Mouse (Mus musculus) c-Kit-positive CD71-positive TER-119-negative erythroid progenitor cells, embryonic 14.5 days (primary cell): ENCODE data around the gene Ctss.
A peak's percentile ranks its signal among the peaks of the same experiment; 100 is the strongest.

Source experiments
- DNase-seq: peaks from one replicate; pipeline ENCODE4 v3.0.0-alpha.2; 2013; ENCODE audit warnings: low read depth

Gene Ctss

DNA sequence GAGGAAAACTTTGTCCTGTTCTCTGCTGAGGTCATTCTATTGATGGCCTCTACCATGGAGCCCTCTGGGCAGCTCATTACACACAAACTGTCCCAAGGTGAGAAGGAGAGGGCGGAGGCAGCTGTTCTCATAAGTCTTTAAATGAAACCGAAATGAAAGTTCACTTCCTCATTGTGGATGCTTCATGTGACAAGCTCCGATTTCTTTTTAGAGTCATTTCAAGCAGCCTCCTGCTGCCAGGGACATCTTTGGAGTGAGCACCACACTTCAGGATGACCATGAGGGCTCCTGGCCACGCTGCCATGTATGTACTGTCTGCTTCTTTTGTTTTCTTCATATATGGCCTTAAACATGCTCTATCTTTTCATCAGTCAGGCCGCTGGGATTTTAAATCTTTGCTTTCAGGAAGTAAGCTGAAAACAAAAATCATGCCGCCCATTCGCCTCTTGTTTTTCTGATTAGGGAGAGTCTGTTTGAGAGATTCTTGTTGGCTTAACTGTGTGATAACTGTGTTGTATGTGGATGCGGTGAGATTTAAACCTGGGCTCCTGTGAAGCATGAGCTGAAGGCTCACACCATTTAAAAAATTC is at the start of gene Ctss:
TSS of gene Ctss (plus strand) at position 165 of the 590 bp plus-strand sequence.
- DNase-seq, result no peak

DNA sequence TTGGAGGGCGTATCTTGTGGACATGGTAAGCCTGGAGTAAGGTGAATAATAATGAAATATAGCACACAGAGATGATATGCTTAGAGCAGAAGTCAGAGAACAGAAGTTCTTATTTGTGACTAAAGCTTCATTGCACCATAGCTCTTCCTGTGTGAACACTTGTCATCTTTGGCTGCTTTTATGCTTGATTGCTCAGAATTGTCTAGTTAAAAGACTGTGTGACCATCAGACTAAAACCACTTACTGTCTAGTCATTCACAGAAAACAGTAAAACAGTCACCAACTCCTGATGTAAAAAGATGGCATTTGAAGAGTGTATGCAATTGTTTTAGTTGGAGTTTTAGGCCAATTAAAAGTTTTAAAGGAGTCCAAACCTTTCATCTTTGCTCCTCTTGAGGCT is 47.6 kb upstream of the Ctss start:
- DNase-seq, result no peak

DNA sequence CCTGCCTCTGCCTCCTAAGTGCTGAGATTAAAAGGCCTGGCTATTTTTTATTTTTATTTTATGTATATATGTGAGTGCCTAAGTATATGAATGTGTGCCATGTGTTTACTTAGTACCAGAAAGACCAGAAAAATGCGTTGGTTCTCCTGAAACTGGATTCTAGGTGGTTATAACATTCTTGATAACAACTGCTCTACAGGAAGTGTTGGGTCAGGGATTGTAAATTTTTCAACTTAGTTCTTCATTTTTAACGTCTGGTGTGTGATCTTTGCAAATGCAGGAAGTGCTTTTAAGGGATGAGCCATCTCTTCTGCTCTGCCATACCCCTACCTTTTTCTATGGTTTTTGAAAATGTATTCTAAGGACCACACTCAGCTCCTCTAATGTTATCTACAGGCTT is 40.2 kb upstream of the Ctss start:
- DNase-seq, result no peak

DNA sequence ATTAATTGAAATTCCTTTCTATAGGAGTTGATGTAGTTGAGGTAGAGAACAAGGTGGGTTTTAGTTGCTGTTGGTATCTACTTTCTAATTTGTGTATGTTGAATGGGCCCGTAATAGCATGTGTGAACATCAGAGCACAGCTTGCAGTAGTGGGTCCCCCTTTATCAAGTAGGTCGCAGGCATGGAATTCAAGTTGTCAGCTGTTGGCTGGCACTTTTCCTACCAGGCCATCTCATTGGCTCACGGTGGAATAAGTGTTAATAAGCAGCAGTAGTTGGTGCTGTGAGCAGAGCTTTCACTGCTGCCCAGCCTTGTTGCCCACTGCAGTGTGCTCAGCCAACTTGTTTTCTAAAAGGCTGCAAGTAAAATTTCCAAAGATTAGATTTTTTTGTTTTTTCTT is 37.9 kb upstream of the Ctss start:
- no peak for DNase-seq

DNA sequence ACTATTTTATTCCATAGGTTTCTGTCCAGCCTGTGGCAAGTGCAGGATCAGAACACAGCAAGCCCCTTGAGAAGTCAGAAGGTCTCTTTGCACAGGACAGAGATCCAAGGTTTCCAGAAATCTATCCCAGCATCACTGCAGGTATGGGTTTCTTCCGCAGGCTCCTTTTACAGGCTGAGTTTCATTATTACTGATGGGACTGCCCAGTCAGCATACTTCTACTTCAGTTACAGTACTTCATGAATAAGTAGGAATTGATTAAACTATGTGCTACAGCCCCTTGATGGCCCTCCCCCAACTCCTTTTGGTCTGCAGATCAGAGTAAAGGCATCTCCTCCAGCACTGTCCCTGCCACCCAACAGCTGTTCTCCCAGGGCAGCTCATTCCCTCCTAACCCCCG is 36.3 kb upstream of the Ctss start:
- no peak for DNase-seq

DNA sequence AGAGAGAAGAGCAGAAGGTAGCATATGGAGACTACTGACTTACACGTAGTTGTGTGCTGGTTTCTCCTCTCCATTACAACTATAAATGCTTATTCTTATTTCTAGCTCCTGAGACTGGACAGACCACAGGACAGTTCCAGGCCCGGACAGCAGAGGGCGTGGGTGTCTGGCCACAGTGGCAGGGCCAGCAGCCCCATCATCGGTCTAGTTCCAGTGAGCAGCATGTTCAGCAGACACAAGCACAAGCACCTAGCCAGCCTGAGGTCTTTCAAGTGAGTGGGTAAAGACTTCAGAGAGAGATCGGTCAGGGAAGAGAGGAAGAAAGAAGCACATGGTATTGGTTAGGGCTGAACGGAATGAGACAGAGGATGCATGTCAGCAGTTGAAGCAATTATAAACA is 32.2 kb upstream of the Ctss start:
- DNase-seq, result no peak

DNA sequence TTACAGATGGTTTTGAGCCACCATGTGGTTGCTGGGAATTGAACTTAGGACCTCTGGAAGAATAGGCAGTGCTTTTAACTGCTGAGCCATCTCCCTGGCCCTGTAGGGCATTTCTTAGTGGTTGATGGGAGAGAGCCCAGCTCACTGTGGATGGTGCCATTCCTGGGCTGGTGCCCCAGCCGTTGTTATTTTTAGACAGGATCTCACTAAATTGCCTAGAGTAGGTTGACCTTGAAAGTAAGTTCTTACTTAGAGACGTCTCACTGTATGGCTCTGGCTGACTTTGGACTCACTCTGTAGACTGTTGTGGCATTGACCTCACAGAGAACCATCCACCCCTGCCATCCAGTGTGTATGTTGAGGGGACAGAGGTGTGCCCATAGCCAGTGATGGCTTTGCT is 28.4 kb upstream of the Ctss start:
- DNase-seq, result no peak

DNA sequence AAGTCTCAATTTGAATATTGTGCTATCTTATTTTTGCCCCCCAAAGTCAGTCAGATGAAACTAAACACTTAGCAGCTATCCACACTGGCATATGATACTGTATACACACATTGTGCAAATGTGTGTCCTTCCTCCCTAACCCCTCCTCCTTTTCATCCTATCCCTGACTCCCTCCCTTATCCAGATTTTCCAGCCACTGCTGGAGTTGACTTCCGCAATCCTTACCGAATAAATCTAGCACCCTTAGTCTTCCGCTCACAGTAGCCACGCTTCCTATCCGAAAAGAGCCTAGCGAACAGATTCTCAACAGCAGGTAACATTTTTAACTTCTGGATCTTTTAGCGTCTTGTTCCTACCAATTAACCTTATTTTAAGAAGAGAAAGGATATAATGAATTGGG is 27.6 kb upstream of the Ctss start, which contains the start of gene Ctsk:
TSS of gene Ctsk (plus strand) at position 233 of the 400 bp plus-strand sequence.
- DNase-seq, result no peak

DNA sequence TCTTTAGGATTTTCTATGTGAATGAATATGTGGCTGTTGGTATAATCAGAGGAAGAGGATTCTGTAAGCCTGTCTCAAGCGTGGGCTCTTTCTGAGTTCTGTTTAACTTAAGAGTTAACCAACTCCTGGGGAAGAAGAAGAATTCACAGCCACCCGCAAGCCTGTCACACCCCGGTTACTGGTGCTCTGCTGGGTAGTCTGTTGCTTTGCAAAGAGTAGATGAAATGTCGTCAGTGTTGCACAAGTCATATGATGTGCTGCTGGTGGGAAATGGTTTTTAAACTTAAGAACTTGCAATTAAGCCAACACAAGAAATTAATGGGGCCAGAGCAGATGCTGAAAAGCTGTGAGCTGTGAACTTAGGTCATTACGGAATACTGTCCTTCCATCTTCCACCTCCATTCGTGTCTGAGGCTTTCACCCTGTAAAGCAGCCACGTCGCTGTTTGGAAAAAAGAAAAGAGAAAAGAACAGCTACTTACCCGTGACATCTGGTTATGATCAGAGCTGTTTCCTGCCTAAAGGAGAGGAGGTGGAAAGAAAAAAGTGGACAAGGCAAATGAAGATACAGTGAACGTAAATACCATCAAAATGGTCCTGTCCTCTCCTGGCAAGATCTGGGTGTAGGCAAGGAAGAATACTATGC is 27.0 kb upstream of the Ctss start:
- no peak for DNase-seq

DNA sequence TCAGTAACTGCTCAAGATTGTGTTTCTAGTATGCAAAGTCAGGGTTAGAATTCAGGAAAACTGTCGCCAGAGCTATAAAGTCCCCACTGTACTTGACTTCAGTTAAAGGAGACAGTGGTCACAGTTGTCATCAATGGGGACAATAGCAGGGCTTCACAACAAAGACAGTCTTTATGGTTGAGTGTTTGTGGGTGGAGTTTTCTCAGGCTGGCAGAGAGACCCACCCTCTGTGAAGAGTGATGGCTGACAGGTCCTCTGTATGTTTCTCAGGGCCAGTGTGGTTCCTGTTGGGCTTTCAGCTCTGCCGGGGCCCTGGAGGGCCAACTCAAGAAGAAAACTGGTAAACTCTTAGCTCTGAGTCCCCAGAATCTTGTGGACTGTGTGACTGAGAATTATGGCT is 24.3 kb upstream of the Ctss start:
- no peak for DNase-seq

DNA sequence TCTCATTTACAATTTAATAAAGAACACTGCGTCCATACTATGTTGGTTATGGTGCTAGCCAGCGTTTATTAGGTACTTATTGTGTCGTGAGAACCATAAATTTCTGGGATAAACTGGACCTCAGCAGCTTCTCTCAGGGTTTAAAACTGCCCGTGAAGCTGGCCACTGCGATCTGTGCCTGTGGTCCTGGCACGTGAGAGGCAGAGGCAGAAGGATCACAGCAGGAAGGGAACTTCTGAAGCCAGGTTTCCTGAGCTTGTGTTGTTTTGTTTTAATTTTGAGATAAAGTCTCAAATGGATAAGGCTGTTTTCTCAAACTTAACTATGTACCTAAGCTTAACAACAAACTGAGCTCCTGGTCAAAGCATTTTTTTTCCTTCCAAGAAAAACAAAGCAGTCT is 17.2 kb upstream of the Ctss start:
- no peak for DNase-seq

DNA sequence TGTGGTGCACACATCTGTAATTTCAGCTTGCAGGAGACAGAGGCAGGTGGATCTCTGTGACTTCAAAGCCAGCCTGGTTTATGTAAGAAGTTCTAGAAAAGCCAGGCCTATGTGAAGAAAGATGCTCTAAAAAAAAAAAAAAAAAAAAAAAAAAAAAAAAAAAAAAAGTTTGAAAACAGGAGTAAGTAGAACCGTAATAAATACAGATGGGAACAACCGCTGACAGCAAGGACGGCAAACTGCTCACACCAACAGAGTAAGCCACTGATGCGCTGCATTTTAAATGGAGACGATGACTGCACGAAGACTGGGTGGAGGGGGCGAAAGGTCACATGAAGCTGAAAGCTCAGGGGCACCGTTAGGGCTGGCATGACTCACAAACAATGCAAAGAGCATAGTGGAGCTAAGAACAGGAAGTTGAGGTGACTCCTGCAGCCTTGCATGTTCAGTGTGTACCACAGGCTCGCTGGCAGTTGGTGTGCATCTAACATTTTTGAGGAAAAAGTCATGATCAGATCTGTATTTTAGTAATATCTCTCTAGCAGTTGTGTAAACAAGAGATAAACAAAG is 14.9 kb upstream of the Ctss start:
- DNase-seq, result no peak

DNA sequence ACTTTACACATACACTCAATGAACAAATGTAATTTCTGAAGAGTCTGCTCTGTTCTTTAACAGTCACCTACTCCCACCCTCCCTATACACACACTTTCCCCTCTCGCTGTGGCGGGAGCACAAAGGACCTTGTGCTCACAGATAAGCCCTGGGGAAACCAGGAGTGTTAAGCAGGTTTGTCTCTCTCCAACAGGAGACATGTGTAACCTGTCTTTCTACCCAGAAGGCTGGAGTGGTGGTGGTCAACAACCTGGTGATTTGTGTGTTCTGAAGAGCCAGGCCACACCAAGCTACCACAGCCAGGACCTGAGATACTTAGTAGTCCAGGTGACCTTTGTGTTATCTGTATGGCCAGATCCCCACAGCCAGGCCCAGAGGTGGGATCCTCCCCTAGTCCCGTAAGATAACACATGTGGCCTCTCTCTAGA is 10.0 kb upstream of the Ctss start:
- DNase-seq, result peak; percentile 63

DNA sequence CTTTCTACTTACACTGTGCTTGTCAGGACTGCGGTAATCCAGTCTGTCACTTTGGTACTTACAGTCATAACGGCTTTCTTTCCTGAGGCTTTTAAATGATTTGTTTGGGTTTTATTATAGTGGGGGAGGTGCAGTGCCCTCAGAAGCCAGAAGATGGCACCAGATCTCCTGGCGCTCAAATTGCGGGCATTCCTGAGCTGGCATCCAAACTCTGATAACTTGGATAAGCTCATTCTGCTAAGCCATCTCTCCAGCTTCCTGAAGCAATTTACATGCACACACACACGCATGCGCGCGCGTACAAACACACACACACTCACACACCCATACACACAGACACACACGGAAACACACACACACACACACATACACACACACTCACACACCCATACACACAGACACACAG is 9.1 kb upstream of the Ctss start:
- peak; percentile 71 for DNase-seq

DNA sequence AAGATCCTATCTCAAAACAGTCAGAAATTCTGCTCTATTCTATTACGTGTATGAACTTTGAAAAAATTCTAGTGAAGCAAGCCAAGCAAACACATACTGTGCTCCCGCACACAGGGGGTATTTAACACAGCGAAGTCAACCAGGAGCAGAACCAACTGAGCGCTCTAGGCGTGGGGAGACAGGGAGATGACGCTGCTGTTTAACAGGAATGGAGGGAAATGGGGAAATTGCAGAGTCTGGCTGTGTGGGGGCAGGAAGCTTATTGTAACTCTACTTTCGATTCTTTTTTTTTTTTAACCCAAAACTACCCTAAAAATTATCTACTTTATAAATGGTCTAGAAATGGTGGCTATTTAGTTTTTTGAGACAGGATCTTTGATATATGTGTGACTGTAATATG is 7.7 kb upstream of the Ctss start:
- no peak for DNase-seq

DNA sequence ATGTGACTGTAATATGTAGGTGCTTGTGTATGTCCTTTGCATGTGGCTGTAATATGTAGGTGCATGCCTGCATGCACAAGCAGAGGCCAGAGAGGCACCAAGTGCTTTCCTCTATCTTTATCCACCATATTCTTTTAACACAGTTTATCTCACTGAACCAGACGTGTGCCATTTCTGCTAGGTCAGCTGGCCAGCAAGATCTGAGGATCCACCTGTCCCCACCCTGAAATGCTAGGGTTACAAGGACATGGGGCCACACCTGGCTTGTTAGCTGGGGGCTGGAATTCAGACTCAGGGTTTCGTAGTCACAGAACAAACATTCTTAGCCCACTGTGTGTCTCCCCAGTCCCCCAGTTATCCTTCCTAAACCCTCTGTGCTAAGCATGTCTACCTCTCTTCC is 7.3 kb upstream of the Ctss start:
- peak; percentile 73 for DNase-seq

DNA sequence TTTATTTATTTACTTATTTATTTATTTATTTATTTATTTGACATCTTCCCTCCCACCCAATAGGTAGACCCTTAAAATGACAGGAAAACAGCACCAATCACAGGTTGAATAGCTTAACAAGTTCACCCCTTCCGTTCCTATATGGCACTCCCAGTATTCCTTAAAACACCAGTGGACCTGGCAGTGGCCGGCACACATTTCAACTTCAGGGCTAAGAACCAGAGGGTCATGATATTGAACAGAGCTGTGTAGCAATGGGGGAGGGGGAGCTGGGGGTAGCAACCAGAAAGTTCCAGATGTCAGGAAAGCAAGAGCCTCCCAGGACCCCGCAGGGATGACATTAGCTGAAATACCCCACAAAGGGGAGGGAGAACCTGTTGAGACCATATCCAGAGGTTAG is 6.5 kb upstream of the Ctss start:
- DNase-seq, result no peak

DNA sequence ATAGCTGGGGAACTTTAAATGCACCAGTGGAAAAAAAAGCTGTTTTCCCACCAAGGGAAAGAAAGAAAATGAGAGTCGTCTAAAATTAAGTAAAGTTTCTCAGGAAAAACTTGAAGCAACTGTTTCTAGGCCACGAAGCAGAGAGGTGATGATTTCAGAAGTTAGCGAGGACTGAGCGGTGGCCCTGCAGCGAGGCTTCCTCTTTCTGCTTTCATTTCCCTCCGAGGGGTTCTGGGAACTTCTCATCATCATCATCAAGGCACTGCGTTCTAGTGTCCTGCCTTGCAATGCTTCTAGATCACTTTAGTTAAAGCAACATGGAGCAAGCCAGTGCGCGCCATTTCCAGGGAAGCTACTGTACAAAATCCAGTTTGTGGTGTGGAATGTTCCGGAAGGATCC is 5.4 kb upstream of the Ctss start:
- no peak for DNase-seq

DNA sequence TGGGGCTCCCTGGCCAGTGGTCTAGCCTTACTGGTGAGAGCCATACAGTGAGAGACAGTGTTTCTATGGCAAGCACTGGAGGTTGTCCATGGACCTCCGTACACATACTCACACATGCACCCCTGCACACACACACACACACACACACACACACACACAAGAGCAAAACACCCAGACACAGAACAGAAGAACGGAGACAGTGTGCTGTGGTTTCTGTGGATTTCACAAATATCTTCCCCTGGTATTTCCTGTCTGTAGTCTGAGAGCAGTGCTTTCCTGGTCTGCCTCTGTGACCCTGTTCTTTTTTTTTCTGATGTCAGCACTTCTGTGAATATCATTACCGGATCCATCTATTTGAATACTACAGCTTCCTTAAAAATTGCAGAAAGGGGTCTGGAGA is 2.9 kb upstream of the Ctss start:
- DNase-seq, result no peak

DNA sequence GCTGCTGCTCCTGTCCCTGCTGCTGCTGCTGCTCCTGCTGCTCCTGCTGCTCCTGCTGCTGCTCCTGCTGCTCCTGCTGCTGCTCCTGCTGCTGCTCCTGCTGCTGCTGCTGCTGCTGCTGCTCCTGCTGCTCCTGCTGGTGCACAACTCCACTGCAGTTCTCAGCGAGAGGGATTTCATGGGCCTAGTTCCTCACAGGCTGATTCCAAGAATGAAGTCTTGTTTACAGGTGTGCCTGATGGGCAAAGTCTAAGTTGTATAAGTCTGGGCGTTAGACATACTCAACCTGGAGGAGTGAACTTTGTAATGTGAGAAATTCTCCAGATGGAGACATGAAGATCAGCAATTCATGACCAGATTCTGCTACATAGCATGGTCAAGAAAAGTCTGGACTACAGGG is 1.9 kb upstream of the Ctss start:
- DNase-seq, result no peak

DNA sequence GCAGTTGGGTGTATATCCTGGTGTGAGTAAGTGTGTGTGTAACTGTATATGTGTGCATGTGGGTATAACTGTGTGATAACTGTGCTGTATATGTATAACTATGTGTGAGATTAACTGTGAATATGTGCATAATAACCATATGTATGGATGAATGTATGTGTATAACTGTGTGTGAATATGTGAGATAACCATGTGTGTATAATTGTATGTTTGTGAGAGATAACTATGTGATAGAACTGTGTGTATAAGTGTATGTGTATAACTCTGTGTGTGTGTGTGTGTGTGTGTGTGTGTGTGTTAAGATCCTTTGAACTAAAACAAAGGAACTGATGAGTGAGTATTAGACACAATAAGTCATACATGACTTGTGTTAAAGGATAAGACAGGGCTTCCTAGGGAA is 475 bp upstream of the Ctss start:
- DNase-seq, result no peak

DNA sequence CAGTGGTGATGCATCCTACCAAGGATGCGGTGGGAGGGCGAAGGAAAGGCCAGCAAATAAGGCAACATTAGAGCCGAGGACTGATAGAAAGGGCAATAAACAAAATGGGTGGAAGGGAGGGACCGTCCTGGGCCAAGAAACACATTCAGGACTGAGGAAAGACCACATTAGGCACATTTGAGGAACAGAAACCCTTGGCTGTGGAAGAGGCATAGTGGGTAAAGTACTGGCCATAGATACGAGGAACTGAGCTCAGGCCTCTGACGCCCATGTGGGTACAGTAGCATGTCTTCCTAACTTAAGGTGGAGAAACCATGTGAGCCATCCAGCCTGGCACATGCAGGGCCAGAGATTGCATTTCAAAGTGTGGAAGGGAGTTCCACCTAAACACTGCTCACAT is 3.2 kb downstream of the Ctss start:
- no peak for DNase-seq

DNA sequence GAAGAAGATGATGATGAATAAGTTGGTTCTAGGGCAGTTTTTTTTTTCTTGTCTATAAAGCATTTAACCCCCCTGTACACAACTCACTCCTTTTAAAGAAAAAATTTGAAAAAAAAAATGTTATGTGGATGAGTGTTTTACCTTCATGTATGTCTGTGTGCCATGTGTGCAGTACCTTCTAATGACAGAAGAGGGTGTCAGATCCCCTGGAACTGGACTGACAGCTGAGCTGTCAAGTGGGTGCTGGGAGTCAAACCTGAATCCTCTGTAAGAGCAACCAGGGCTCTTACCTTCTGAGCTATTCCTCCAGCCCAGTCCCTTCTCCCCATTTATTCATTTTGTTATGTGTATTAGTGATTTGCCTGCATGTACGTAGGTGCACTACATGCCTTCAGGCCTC is 4.4 kb downstream of the Ctss start:
- no peak for DNase-seq

DNA sequence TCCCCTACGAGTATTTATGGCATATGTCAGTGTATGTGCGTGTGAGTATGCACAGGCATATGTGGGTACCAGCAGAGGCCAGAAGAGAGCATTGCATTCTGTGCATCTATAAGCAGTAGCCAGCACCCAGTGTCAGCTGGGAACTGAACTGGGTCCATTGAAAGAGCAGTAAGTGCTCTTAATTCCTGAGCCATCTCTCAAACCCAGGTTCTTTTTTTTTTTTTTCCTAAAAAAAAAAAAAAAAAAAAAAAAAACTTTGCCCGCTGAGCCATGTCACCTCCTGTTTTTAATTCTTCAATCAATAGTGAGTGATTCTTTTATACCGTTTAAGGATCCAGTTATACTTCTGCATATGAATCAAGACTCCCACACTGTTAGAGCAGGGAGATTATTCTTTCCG is 6.8 kb downstream of the Ctss start:
- no peak for DNase-seq
